Mouse (Mus musculus): ENCODE results near the gene Srpr. TPM values are rescaled to one million over a fixed set of nuclear protein-coding genes. Genes with fewer than 3 reads are reported as not detected.

Gene Srpr
- polyA plus RNA-seq, 1 experiment = 134 TPM

Other genes with a start within 250 kb of the Srpr start
- 4.9 and 9.5 TPM in 2 replicates for gene St3gal4, start 80.9 kb upstream of the Srpr start, polyA plus RNA-seq (2012; rRNA removed)
- 34.5 and 37.4 TPM in 2 replicates for gene Dcps, start 24.1 kb upstream of the Srpr start, polyA plus RNA-seq (2012; rRNA removed)
- gene Tirap, start 116 bp downstream of the Srpr start, polyA plus RNA-seq (2012; rRNA removed) = 12.2 and 13.6 TPM in 2 replicates
- 36.9 and 41.5 TPM in 2 replicates for gene Foxred1, start 10.9 kb downstream of the Srpr start, polyA plus RNA-seq (2012; rRNA removed)
- gene Fam118b, start 67.6 kb downstream of the Srpr start, polyA plus RNA-seq (2012; rRNA removed) = 13.9 and 18.8 TPM in 2 replicates
- gene Rpusd4, start 67.7 kb downstream of the Srpr start, polyA plus RNA-seq (2012; rRNA removed) = 9.4 and 11.5 TPM in 2 replicates
- 18.4 and 19.6 TPM in 2 replicates for gene Cdon, start 221.0 kb downstream of the Srpr start, polyA plus RNA-seq (2012; rRNA removed)